Mouse (Mus musculus): Measurements from ENCODE around the gene Slc5a2. TPM values are rescaled to one million over a fixed set of nuclear protein-coding genes. Genes with fewer than 3 reads are reported as not detected.

Slc5a2 gene
- total RNA-seq, 2 experiments from 2014 or later = not detected

DNA sequence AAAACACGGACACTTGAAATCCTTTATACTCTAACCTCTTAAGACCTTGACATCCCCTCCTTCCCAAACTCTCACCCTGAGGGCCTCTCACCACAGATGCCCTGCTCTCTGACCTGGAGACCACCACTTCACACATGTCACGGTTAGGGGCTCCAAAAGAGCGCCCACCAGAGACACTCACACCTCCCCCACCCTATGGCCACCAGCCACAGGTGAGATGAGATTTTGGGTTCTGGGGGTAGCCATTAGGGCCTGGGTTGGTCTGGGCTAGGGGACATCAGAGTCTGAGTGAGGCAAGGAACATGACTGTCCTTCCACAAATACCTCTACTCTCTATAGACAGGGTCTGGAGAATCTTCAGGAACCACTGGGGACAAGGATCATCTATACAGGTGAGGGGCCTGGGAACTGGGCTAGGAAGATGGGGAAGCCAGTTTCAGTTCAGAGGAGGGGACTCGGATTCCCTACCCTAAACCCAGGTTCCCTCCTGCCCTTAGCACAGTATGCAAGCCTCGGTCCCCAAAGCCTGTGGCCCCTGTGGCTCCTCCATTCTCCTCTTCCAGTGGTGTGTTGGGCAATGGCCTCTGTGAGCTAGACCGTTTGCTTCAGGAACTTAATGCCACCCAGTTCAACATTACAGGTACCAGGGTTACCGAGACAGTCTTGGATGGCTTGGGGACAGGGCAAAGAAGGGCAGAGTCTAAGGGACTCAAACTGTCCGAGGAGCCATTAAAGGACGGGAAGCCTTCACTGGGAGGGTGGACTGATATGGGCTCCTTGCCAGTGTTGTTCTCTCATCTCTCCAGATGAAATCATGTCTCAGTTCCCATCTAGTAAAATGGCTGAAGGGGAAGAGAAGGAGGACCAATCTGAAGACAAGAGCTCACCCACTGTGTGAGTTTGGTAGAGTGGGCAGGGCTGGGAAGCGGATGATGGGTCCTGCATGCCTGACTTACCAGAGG, 17.1 kb upstream of the Slc5a2 start:
- no peak for DNase-seq (ENCODE audit: low spot score)
- intact Hi-C loops (cut with DNase I) = loop anchor here (2.0 to 10.0 kb wide), 3 partner anchors 48 to 446 kb away; no protein-coding TSS in a partner anchor

DNA sequence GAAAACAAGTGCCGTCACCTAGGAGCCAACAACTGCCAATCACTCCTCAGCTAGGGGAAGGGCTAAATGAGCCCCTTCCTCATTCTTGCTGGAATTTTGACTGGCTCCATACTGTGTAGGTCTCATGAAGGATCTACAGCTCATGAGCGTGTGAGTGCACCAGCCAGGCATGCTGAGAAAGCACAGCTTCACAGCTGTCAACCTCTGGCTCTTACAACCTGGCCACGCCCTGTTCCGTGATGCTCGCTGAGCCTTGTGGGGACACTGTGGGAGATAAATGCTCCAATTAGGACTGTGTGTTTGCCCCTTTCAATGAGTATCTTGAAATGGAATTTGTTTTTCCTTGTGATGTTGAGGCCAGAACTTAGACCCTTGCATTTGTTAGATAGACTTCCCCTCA, 15.5 kb upstream of the Slc5a2 start:
- intact Hi-C loops (cut with DNase I) = loop anchor here (2.0 to 10.0 kb wide), 3 partner anchors 47 to 445 kb away; no protein-coding TSS in a partner anchor
- DNase-seq (ENCODE audit: low spot score) = no peak

DNA sequence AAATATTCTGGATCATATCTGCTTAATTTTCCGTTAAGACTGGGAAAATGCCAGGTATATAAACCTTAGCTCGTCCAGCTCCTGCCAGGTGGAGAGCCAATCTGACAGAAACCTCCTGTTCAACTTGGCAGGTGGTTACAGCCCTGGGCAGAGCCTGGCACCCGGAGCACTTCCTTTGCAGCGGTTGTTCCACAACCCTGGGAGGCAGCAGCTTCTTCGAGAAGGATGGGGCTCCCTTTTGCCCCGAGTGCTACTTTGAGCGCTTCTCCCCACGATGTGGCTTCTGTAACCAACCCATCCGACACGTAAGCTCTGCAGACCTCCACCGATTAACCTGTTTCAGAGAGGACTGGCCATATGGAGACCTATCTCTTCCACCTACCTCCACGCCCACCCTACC, 13.5 kb upstream of the Slc5a2 start:
- intact Hi-C loops (cut with DNase I) = no loop called here
- no peak for DNase-seq (ENCODE audit: low spot score)

DNA sequence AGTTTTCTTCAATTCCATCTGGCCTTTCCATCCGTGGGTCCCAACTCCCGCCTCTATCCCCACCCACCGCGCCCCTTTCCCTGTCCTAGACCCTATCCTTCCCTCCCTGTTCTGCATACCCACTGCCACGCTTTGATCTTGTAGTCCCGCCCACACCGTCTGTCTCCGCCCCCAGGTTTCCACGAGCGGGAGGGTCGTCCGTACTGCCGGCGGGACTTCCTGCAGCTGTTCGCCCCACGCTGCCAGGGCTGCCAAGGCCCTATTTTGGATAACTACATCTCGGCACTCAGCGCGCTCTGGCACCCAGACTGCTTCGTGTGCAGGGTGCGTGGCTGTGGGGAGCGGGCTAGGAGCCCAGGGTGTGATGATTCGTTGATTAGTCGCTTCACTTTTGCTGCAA, 12.8 kb upstream of the Slc5a2 start:
- intact Hi-C loops (cut with DNase I) = no loop called here
- DNase-seq (ENCODE audit: low spot score) = no peak

DNA sequence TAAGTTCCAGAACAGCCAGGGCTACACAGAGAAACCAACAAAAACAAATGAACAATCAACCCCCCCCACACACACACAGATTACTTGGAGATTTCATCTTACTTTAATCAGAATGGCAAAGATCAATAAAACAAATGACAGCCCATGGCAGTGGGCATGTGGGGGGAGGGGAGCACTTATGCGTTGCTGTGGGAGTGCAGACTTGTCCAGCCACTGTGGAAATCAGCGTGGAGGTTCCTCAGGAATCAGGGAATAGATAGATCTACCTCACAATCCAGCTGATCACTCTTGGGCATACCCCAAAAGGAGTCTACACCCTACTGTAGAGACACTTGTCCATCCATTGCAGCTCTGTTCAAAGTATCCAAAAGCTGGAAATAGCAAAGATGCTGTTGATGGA, 10.5 kb upstream of the Slc5a2 start:
- intact Hi-C loops (cut with DNase I) = no loop called here
- no peak for DNase-seq (ENCODE audit: low spot score)

DNA sequence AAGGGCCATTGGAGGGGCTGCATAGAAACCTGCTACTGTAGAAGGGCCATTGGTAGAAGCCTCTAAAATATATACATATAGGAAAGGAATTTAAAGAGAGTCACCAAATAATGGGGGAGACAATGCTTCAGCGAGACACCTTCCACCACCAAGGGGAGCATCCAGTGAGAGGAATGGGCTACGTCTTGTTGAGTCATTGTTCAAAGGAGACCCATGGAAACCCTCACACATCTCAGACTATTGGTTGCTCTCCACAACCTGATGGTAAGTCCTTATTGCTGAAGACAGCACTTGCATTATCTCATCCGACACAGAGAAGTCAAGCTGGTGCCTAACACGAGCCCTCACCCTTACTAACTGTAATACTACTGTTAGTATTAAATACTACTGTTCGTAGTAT, 9.7 kb upstream of the Slc5a2 start:
- intact Hi-C loops (cut with DNase I) = no loop called here
- no peak for DNase-seq (ENCODE audit: low spot score)

DNA sequence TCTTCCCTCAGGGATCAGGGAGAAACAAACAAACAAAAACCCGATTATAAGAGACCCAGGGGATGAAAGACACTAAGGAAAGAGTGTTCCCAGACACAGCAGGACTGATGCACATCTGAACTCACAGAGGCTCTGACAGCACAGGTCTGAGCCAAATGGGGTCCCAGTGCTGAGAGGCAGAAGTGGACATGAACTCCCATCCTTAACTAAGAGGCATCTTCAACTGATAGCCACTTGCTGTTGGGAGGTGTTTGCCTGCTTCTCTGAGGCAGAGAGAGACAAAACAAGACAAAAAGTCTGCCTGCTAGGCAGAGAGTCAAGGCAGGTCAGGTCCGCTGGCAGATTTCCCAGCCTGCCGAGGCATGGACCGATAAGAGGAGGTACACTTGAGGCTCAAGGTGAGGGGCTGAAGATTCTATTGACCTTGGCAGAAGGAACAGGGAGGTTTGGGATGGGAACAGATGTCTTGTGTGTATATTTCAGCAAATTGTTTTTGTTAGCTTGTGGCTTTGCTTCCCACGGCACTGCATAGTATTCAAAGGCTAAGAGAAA, 8.6 kb upstream of the Slc5a2 start:
- intact Hi-C loops (cut with DNase I) = no loop called here
- DNase-seq (ENCODE audit: low spot score) = no peak

DNA sequence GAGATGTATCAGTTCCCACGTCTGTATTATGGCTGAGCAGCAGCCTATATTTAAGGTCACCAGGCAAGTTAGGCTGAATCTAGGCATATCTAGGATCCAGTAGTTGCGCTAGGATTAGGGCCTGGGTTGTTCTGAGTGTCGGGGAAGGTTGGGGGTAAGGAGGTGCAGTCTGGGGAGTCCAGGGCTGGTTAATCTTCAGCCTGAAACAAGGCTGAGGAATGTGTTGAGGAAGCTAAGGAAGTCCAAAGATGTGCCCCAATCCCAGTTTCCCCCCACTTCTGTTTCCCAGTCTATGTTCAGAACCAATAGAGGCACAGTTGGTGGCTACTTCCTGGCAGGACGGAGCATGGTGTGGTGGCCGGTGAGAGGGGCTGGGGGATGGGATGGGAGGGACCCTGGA, 599 bp downstream of the Slc5a2 start:
- DNase-seq (ENCODE audit: low spot score) = no peak
- intact Hi-C loops (cut with DNase I) = no loop called here

DNA sequence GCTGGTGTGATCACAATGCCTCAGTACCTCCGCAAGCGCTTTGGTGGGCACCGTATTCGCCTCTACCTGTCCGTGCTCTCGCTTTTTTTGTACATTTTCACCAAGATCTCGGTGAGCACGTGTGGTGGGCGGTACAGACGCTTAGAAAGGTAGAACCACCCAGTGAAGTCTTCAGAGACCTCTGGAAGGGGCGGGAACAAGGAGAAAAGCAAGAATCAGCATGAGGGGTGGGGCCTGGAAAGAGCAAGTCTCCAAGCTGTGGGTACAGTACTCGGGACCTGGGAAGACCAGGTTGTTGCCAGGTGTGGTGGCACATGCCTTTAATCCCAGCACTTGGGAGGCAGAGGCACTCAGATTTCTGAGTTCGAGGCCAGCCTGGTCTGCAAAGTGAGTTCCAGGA, 1.9 kb downstream of the Slc5a2 start:
- no peak for DNase-seq (ENCODE audit: low spot score)
- intact Hi-C loops (cut with DNase I) = no loop called here

DNA sequence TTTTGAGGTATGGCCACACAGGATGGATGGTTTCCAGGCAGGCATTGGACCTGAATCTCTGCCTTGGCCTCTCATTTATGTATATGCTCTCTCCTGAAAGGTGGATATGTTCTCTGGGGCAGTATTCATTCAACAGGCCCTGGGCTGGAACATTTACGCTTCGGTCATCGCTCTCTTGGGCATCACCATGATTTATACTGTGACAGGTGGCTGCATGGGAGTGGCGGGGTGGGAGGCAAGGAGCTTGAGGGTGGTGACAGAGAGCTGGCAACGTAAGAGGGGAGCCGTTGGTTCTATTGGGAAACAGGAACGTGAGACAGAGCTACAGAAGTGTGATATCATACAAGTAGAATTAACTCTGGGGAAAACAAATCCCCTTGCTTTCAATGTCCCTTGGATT, 2.4 kb downstream of the Slc5a2 start:
- no peak for DNase-seq (ENCODE audit: low spot score)
- intact Hi-C loops (cut with DNase I) = no loop called here

DNA sequence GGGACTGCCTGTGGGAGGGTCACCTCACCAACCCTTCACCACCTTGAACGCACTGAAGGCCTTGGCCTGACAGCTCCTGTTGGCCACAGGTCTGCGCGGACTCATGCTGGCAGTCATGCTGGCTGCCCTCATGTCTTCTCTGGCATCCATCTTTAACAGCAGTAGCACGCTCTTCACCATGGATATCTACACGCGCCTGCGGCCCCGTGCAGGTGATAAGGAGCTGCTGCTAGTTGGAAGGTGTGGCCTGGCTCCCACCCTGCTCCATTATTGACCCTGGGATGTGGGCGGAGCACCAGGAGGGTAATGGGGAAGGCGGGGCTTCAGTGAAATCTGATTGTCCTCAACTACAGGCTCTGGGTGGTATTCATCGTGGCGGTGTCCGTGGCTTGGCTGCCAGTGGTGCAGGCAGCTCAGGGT, 5.0 kb downstream of the Slc5a2 start:
- intact Hi-C loops (cut with DNase I) = no loop called here
- DNase-seq (ENCODE audit: low spot score) = no peak

DNA sequence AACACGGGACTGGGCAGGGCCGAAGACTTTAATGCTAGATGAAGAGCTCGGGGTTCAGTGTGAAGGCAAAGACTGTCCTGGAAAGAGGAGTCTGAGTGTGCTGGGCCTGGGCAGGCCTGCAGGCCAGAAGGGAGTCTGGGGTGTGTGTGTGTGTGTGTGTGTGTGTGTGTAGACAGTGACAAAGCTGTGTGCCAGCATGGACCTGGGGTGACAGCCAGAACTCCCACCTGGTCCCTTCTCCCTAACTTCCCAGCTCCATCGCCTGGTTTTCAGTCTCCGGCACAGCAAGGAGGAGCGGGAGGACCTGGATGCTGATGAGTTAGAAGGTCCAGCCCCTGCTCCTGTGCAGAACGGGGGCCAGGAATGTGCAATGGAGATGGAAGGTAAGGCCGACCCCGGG, 6.0 kb downstream of the Slc5a2 start:
- no peak for DNase-seq (ENCODE audit: low spot score)
- intact Hi-C loops (cut with DNase I) = no loop called here

DNA sequence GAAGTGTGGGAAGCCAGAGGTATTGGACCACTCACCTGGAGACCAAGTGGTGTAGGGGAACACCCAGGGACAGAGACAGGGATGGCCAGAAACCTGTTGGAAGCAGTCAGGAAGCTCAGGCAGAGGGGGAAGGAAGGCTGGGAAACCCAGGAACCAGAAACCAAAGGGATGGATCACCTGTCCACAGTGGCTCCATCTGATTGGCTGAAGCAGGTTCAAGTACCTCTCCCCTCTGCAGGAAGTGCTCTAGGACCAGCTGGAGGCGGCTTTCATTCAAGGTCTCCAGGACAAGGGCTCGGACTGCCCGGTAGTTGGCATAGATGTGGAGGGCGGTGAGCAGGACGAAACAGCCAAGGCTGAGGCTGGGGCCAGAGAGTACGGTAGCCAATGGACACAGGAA, 10.6 kb downstream of the Slc5a2 start:
- DNase-seq (ENCODE audit: low spot score) = no peak
- intact Hi-C loops (cut with DNase I) = no loop called here

DNA sequence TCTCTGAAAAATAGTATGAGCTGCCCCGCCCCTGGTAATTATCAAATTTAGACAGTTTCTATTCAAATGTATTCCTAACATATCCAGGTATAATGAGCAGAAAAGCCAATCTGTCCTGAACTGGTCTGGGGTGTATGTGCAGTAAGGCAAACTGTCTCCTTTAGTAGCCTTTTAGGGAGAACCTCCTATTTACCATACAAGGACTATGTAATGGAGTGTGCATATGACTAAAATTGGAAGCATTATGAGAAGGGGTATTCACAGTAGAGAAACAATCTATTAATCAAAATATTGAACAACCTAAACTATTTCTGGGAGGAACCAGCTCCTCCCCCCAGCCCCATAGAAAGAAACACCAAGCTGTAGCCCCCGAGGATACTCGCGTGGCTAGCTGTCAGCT, 14.3 kb downstream of the Slc5a2 start:
- DNase-seq (ENCODE audit: low spot score) = no peak
- intact Hi-C loops (cut with DNase I) = loop anchor here (5.0 kb wide), 1 partner anchor 168 kb away; no protein-coding TSS in a partner anchor

DNA sequence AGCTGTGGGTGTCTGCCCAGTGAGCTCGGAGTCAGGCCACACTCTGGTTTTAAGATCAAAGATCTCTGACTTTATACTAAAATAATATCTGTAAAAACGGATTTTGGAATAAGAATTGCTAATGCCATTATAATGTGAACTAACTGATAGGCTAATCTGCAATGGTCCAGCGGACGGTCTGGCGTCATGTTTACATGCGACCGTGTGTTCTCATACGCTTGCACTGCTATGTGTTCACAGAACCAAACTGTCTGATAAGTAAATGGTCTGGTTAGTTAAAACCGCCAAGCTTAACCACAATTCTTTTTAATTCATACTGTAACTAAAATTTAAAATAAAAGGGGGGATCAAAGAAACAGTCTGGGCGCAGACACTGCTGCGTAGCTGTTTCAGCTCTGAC, 16.3 kb downstream of the Slc5a2 start:
- no peak for DNase-seq (ENCODE audit: low spot score)
- intact Hi-C loops (cut with DNase I) = loop anchor here (5.0 kb wide), 1 partner anchor 166 kb away; no protein-coding TSS in a partner anchor

DNA sequence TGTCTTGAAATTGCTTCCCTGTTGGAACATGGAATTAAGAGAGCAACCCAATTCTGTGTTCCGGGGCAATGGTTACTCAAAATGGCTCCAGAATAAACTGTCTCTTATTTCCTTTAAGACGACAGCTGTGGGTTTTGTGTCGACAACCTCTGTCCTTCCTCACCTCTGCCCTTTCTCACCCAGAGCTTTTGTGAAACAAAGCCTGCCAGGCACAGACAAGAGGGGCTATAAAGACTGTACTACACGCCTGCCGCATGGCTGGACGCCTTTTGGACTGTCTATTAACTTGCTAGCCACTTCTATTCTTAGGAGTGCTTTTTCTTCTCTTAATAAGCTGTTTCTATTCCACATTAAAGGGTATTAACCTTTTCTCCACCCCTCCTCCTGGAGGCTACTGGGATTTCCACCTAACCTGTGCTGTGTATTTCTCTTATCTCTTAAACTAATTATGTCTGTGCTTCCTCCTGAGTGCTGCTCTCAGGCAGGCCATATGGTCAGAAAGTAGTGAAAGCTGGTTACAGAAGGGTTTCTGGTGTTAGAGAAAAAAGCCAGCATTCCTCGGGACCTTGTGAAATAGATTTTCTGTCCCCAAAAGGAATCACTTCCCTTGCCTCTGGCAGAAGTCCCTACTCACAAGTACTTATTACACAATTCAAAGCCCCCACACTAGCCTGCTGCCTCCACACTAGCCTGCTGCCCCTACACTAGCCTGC, 17.2 kb downstream of the Slc5a2 start:
- DNase-seq (ENCODE audit: low spot score) = no peak
- intact Hi-C loops (cut with DNase I) = loop anchor here (5.0 kb wide), 1 partner anchor 165 kb away; no protein-coding TSS in a partner anchor

DNA sequence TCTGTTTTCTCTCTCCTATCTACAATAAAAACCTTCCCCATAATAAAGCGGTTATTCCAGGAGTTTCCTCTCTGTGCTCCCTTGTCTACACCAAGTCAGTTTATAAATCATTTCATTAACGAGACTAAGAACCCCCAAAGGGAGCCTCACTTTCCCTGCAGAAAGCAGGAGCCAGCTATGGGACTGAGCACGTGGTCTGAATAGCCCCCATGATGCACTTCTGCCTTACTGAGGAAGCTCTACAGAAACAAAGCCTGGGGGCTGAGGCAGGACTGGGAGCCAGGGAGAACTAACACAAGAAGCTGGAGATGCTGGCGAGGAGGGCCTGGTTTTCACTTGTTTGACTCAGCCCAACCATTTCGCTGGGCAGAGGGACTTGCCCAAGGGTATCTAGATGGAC, 18.6 kb downstream of the Slc5a2 start:
- intact Hi-C loops (cut with DNase I) = loop anchor here (5.0 kb wide), 1 partner anchor 163 kb away; no protein-coding TSS in a partner anchor
- no peak for DNase-seq (ENCODE audit: low spot score)

DNA sequence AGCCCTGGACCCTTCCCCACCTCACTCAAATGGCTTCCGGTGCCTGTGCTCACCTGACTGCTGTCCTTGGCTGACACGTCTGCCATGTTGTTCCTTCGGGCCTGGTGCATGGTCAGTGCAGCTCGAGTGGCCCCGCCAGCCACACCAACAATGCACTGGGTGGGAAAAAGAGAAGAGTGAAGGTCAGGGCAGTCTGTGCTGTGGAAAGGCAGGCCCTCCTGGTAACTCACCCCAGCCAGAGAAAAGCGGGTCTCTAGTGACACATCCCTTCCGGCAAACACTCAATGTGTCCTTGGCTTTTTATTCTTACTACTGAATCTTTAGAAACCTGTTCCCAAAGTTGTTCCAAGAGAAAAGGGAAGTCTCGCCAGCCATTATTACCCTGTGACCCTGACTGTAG, 19.6 kb downstream of the Slc5a2 start:
- no peak for DNase-seq (ENCODE audit: low spot score)
- intact Hi-C loops (cut with DNase I) = no loop called here

DNA sequence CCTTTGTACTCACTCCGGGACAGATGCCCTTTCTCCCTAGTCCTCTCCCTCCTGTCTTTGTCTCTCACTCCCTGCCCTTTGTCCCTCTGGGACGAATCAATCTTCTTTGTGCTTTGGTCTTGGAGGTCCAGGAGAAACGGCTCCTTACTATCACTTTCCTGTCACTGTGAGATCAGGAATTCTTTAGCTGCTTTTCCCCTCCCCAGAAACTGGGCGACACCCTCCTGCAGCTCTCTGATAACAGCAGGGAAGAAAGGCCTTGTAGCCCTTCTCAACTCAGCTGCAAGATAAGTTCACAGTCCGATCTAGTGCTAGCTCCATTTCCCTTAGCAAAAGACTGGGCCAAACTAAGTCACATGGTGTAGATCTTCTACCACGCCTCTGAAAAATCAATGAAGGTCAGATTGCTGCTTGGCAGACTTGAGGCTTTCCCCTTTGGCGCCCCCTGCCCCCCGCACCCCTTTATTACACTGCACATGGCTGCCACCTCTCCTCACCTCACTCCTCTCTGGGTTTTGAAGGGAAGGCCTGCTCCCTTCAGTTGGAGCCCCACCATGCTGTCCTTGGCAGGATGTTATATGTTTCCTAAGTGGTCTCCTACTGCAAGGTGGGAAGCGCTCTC, 23.6 kb downstream of the Slc5a2 start:
- no peak for DNase-seq (ENCODE audit: low spot score)

DNA sequence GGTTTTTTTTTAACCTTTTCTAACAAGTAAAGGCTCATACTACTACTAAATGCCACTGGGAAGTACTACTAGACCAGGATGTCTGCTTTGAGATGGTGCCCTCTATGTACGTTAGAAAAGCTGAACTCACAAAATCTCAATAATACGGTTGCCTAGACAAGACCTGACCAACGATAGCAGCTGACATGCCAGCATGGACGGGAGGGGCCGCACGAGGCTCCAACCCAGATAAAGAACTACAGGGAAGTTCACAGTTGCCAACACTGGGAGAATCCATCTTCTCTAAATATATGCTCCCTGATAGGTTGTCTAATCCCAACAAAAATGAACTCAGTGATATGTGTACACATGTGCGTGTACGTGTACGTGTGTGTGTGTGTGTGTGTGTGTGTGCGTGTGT, 29.3 kb downstream of the Slc5a2 start:
- intact Hi-C loops (cut with DNase I) = no loop called here
- DNase-seq (ENCODE audit: low spot score) = no peak

More for the DNA sequence above, 23.6 kb downstream of the Slc5a2 start:
- intact Hi-C loops (cut with DNase I) = no loop called here
